Mouse (Mus musculus) heart, embryonic 14.5 days (tissue): ENCODE data around the gene Nudt3. TPM values are rescaled to one million over a fixed set of nuclear protein-coding genes. Genes with fewer than 3 reads are reported as not detected.
A peak's percentile ranks its signal among the peaks of the same experiment; 100 is the strongest.
"Not testable (repeated sequence)": the region's sequence is repeated elsewhere in the genome, so short reads cannot be mapped to it uniquely, and the experiment has no call there.

Source experiments
- ATAC-seq: fragments of 200-750 bp; cut with Nextera tagmentation; 2 replicates; pipeline ENCODE4 v1.8.0; 2017; ENCODE audit warnings: low read depth, moderate TSS enrichment; ENCODE audit not compliant: insufficient number of reproducible peaks, insufficient read depth, low FRiP score
- H3K27ac ChIP-seq, 2 experiments: fragments of 200-500 bp in 1 of 2; fragments of 300-500 bp in 1 of 2; sonication (generic) in 1 of 2; replicated peaks in 1 of 2; 2 replicates each; pipeline ENCODE4 v1.5.1; 2012 to 2014; ENCODE audit warnings: low read depth in 2 of 2, low read length in 2 of 2, control low read depth in 1 of 2, mild to moderate bottlenecking in 1 of 2, mixed read lengths in 1 of 2; ENCODE audit not compliant: control insufficient read depth in 1 of 2, insufficient read depth in 1 of 2
- H3K27me3 ChIP-seq: fragments of 300-500 bp; sonication (generic); 2 replicates; pipeline ENCODE4 v1.6.1; 2014; ENCODE audit warnings: mild to moderate bottlenecking, low read length, control low read depth; ENCODE audit not compliant: control insufficient read depth, insufficient read depth
- H3K36me3 ChIP-seq: fragments of 300-500 bp; sonication (generic); 2 replicates; pipeline ENCODE4 v1.6.1; 2014; ENCODE audit warnings: mild to moderate bottlenecking, control low read depth, low read length, mixed read lengths; ENCODE audit not compliant: control insufficient read depth, insufficient read depth
- H3K4me1 ChIP-seq, 2 experiments: fragments of 200-500 bp in 1 of 2; fragments of 300-500 bp in 1 of 2; sonication (generic) in 1 of 2; 2 replicates each; pipeline ENCODE4 v1.6.1; 2012 to 2014; ENCODE audit warnings: low read length in 2 of 2, control low read depth in 1 of 2, mixed read lengths in 1 of 2; ENCODE audit not compliant: control insufficient read depth in 2 of 2, insufficient read depth in 2 of 2
- H3K4me2 ChIP-seq: fragments of 300-500 bp; sonication (generic); 2 replicates; pipeline ENCODE4 v1.6.1; 2014; ENCODE audit warnings: mild to moderate bottlenecking, low read length
- H3K4me3 ChIP-seq, 2 experiments: fragments of 200-500 bp in 1 of 2; fragments of 300-500 bp in 1 of 2; sonication (generic) in 1 of 2; 2 replicates each; pipeline ENCODE4 v1.5.1; 2012 to 2014; ENCODE audit warnings: low read length in 2 of 2, mild to moderate bottlenecking in 2 of 2, control low read depth in 1 of 2, low read depth in 1 of 2, moderate library complexity in 1 of 2; ENCODE audit not compliant: control insufficient read depth in 1 of 2, insufficient read depth in 1 of 2
- H3K9ac ChIP-seq: fragments of 300-500 bp; sonication (generic); 2 replicates; pipeline ENCODE4 v1.6.1; 2014; ENCODE audit warnings: mild to moderate bottlenecking, low read length
- H3K9me3 ChIP-seq: fragments of 300-500 bp; sonication (generic); 2 replicates; pipeline ENCODE4 v1.6.1; 2016; ENCODE audit warnings: low read length, control low read depth; ENCODE audit not compliant: control insufficient read depth
- WGBS: fragments of 180-500 bp; shearing (Covaris S2); extraction: QIAGEN DNeasy Blood & Tissue Kit; methylation state at CpG from one replicate; pipeline ENCODE4 v1.1.7; 2014; 5-methylcytosine and 5-hydroxymethylcytosine counted together
- polyA plus RNA-seq: library from polyadenylated mRNA; unstranded; fragments of >200 nt; fragmentation: Nextera tagmentation; extraction: Ambion mirVana; gene quantifications from 2 replicates; pipeline ENCODE4 v1.2.1, GENCODE M21; 2014

Gene Nudt3
- polyA plus RNA-seq, 1 experiment from 2014 or later = 67.0 TPM

DNA sequence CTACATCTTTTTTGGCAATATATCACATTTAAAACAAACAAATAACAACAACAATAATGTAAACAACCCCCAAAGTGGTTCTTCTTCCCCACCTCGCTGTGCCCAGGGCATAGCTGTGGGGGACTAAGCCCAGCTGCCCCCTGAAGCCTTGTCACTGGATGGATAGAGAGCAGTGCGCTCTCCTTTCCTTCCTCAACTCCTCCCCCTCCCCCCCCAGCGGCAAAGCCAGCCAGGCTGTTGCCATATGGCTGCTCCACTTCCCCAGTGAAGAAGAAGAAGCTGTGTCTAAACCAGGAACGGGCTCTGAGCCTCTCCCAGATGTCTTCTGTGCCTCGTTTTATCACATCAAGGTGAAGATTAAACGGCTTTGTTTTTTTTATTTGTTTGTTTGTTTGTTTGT, 19.8 kb upstream of the Nudt3 start:
- no peaks in the 10 kb centered on the region for H3K27me3 ChIP-seq
- WGBS = 35% methylated on average over 6 of the region's 6 CpGs
- no peak overlapping the region for H3K4me3 ChIP-seq
- H3K9ac ChIP-seq = no peak overlapping the region
- peaks cover 6% of the 10 kb centered on the region in 2 experiments; a peak in 3 of 4 replicates for H3K4me1 ChIP-seq
- ATAC-seq = no peak
- no peak overlapping the region for H3K27ac ChIP-seq
- H3K9me3 ChIP-seq = no peaks in the 10 kb centered on the region
- no peak overlapping the region for H3K4me2 ChIP-seq
- no peaks in the 10 kb centered on the region for H3K36me3 ChIP-seq

DNA sequence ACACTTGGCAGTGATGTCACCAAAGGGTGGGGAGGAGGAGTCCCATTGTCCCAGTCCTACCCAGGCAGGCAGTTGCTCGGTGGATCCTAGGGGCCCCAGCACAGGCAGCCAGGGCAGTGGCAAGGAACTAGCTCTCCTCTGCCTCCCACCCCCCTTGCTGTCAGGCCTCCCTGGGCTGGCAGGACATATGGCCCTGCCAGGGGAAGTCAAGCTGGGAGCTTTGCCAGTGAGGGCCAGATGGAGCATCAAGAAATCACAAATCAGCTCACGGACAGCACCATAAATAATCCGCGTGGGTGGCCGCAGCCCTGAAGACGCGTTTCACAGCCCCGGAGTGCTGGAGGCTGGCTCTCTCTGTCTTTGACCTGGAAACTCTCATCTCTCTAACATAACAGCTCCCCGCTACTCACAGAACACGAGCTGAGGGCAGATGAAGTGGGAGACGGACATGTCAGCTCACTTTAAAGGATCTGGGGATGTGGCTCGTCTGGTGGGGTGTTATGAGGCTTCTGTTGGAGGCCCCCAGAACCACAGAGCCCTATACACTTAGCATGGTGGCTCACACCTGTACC, 19.3 kb upstream of the Nudt3 start:
- Histone ChIP-seq H3K27ac (0 out of 4 replicates have a peak overlapping the region, but pooled peaks of 1 of the 2 experiments have one; percentile 8), H3K9ac (peak overlapping the region; percentile 41; the same call in 1 of the 2 replicates), H3K27me3 (no peaks in the 10 kb centered on the region), H3K4me2 (peak overlapping the region; percentile 31), H3K4me3 (no peak overlapping the region), H3K9me3 (no peaks in the 10 kb centered on the region), H3K36me3 (no peaks in the 10 kb centered on the region), H3K4me1 (peaks cover 6 to 7% of the 10 kb centered on the region in 2 experiments; a peak in 3 of 4 replicates)
- WGBS = 13% methylated on average over 12 of the region's 12 CpGs
- ATAC-seq = no peak

DNA sequence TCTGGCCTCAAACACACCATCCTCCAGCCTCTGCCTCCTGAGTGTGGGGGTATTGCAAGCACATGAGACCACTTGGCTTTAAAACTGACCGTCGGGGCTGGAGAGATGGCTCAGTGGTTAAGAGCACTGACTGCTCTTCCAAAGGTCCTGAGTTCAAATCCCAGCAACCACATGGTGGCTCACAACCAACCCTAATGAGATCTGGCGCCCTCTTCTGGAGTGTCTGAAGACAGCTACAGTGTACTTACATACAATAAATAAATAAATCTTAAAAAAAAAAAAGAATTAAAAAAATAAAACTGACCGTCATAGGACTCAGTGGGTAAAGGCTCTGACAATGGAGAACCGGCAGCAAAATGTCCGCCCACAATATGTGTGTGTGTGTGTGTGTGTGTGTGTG, 16.6 kb upstream of the Nudt3 start:
- 87% methylated on average over 6 of the region's 6 CpGs for WGBS
- ATAC-seq, H3K36me3 ChIP-seq, H3K9me3 ChIP-seq, H3K4me3 ChIP-seq, H3K27ac ChIP-seq, H3K27me3 ChIP-seq, H3K4me2 ChIP-seq, H3K9ac ChIP-seq: not testable (repeated sequence)
- peaks cover 14% of the 10 kb centered on the region in 2 experiments; a peak in 3 of 4 replicates for H3K4me1 ChIP-seq

DNA sequence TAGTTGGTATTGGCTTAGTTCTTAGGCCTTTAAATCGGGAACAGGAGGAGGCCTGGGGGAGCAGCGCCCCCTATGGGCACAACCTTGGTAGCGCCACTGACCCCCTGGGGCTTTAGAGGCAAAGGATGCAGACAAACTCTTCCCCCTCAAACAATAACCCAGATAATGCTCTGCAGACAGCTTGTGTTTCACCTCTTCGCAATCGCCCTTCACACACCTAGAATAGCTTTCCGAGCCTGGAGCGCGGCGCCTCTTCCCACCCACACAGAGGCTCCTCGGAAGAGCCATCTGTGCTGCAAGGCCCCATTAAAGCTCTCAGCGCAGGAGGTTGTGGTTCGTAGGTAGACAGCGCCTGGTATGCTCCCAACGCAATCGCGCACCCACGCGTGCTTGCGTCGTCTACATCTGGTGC, 15.6 kb upstream of the Nudt3 start:
- 60% methylated on average over 20 of the region's 20 CpGs for WGBS
- no peaks in the 10 kb centered on the region for H3K9me3 ChIP-seq
- no peak for ATAC-seq
- H3K27ac ChIP-seq = no peak overlapping the region
- no peaks in the 10 kb centered on the region for H3K27me3 ChIP-seq
- no peak overlapping the region for H3K4me3 ChIP-seq
- H3K4me1 ChIP-seq = peaks cover 14 to 17% of the 10 kb centered on the region in 2 experiments; a peak in 3 of 4 replicates
- H3K9ac ChIP-seq = no peak overlapping the region
- H3K4me2 ChIP-seq = no peak overlapping the region
- peaks cover under 1% of the 10 kb centered on the region; the same call in 1 of the 2 replicates for H3K36me3 ChIP-seq

DNA sequence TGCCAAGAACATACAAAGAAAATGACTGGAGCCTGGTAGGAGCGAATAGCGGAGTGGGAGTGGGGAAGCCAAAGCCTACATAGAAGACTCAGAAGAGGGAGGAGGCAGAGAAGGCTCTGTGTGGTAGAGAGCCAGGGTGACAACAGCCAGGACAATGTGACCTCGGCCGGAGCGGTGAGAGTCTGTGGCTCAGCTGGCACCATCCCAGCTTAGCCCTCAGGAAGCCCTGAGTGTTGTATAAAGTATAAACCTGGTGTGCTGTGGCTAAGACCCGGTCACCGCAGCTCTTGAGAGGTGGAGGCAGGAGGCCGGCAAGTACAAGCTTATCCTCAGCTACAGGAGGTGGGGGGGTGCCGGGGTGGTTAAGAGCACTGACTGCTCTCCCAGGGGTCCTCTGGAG, 14.0 kb upstream of the Nudt3 start:
- H3K27me3 ChIP-seq = no peaks in the 10 kb centered on the region
- H3K27ac ChIP-seq = peak overlapping the region in 1 of 2 experiments; percentile 37; a peak in 2 of 4 replicates
- no peak overlapping the region for H3K4me2 ChIP-seq
- no peak overlapping the region for H3K9ac ChIP-seq
- 37% methylated on average over 9 of the region's 9 CpGs for WGBS
- H3K36me3 ChIP-seq = peaks cover 17% of the 10 kb centered on the region
- H3K4me3 ChIP-seq = no peak overlapping the region
- no peaks in the 10 kb centered on the region for H3K9me3 ChIP-seq
- H3K4me1 ChIP-seq = peaks cover 13 to 28% of the 10 kb centered on the region in 2 experiments; a peak in 3 of 4 replicates
- no peak for ATAC-seq

DNA sequence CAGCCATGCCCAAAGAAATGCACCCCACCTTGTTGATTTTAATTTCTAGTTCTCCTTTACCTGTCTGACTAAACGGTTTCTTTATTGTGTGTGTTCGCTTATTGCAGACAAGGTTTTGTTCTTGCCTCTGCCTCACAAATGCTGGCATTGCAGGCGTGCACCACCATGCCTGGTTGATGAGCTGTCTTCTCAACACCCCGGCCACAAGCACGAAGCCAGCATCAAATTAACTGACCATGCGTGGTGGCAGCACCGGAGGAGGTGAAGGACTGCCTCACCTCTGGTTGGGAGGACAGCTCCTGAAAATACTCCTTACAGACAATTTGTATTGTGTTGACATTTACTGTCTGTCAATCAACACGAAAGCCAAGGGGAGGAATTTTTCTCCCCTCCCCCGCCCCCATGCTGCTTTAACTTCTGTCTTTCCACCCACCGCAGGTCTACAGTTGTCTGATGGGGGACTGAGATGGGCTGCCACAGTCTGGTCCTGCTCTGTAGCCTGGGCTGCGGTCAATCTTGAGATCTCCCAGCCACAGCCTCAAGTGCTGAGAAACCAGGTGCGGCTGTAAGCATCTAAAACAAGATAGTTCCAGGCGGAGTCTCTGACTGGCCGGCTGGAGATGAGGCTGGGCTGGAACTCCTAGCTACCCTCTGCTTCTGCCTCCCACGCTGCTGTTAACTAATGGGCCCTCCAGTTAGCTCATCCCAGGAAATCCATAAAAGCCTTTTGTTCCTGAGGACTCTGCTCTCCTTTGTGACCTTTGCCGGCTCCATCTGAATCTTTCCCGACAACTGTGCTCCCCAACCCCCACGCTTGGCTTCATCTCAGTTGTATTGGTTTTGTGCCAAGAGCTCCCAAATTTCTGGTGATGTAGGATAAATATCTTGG, 13.1 kb upstream of the Nudt3 start, which contains the start of gene Rps10:
TSS of gene Rps10 (minus strand) at position 538 of the 889 bp plus-strand sequence.
- no peaks in the 10 kb centered on the region for H3K9me3 ChIP-seq
- peak within 1 kb of the TSS; percentile 38 to 69 for H3K4me3 ChIP-seq
- H3K4me1 ChIP-seq = peaks cover 13 to 29% of the 10 kb centered on the region in 2 experiments; a peak in 3 of 4 replicates
- no peaks in the 10 kb centered on the region for H3K27me3 ChIP-seq
- H3K27ac ChIP-seq = peak within 1 kb of the TSS; percentile 37 to 61; a peak in 3 of 4 replicates
- peaks cover 26% of the 10 kb centered on the region for H3K36me3 ChIP-seq
- peak within 1 kb of the TSS; percentile 96 for H3K4me2 ChIP-seq
- ATAC-seq = no peak
- 43% methylated on average over 18 of the region's 18 CpGs for WGBS
- no peak within 1 kb of the TSS for H3K9ac ChIP-seq

DNA sequence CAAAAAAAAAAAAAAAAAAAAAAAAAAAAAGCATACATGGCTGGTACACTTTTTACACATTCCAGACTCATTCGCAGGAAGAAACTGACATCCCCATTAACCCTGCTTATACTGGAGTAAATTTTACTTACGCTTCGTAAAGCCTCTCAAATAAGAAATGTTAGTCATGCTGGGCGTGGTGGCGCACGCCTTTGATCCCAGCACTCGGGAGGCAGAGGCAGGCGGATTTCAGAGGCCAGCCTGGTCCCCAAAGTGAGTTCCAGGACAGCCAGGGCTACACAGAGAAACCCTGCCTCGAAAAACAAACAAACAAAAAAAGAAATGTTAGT, 12.2 kb upstream of the Nudt3 start:
- peak overlapping the region; percentile 37 to 61; a peak in 2 of 4 replicates for H3K27ac ChIP-seq
- H3K27me3 ChIP-seq, ATAC-seq, H3K9me3 ChIP-seq: not testable (repeated sequence)
- WGBS = 38% methylated on average over 9 of the region's 9 CpGs
- peak overlapping the region; percentile 38 to 69 for H3K4me3 ChIP-seq
- peak overlapping the region; percentile 98 for H3K9ac ChIP-seq
- H3K36me3 ChIP-seq = peaks cover 35% of the 10 kb centered on the region
- peak overlapping the region; percentile 96 for H3K4me2 ChIP-seq
- H3K4me1 ChIP-seq = peaks cover 13 to 29% of the 10 kb centered on the region in 2 experiments; a peak in 3 of 4 replicates
